Mouse (Mus musculus): ENCODE measurements around the gene Nradd. TPM values are rescaled to one million over a fixed set of nuclear protein-coding genes. Genes with fewer than 3 reads are reported as not detected.

Nradd gene
- total RNA-seq (2021) = 1 to 10 TPM; 1.2 to 2.5 TPM
- long read RNA-seq, experiment 1 = 0 reads
- long read RNA-seq, experiment 2, partial matches to known transcripts = 0 of 2 reads
- long read RNA-seq, experiment 2, other reads (novel, unspliced or antisense) = 0 of 2 reads

- intact Hi-C loops (cut with DNase I; ENCODE audit: low total_unique reads) = no loop called here
- DNase-seq = peak; percentile 93
Observed at GRCm38 (mm10) chr9:110624361-110625166, at the start of gene Nradd. Gene Nradd, minus strand, starts transcription at chr9:110624452.

GRCm38 (mm10) chr9:110673107-110673752 lies 49.0 kb upstream of the Nradd start:
- no peak for DNase-seq
- intact Hi-C loops (cut with DNase I; ENCODE audit: low total_unique reads) = no loop called here

- intact Hi-C loops (cut with DNase I; ENCODE audit: low total_unique reads) = no loop called here
- peak; percentile 38 for DNase-seq
Observed at GRCm38 (mm10) chr9:110672462-110673106, 48.3 kb upstream of the Nradd start.

DNA sequence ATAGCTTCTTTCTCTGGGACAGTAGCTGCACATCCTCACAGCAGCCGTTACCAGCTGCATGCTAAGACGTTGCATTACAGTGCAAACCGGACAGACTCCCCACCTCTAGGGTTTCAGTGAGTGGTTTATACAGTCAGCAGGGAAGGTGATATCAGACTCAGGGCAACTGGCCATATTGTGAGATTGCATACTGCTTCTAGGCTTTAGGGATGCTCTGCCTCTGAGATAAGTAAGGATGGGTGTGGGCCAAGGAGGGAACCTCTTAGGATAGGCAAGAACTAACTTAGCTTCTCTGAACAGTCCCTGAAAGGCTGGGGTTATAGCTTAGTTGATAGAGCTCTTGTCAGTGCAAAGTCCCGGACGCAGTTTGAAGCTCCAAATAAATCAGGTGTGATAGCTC lies 45.5 kb upstream of the Nradd start:
- DNase-seq = no peak
- intact Hi-C loops (cut with DNase I; ENCODE audit: low total_unique reads) = no loop called here

DNA sequence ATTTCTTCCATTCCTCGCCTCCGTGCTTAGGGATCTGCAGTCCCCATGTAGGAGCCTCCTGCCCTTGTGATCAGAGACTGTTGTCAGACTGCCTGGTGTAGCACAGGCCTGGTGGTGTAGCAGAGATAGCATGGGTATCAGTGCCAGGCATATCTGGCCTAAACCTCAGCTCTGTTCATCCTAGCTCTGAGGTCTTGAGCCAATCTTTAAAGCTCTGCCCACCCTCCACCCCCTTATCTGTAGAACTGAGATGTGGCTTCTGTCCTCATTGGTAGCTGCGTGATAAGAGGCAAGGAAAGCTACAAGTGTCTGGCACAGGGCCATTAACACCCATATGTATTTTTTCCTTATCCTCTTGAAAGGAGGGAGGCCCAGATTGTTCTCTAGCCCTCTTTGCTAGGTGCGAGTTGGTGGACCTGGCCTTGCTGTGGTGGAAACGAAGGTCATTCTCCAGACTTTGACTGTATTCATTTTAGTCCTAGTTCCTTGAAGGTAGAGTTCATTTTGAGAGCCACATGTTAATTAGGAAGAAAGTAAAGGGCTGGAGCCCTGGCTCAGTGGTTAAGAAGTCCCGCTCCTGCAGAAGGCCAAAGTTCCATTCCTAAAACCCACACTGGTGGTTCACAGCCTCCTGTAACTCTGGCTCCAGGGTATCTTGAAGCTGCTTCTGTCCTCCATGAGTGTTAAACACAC lies 44.5 kb upstream of the Nradd start:
- no peak for DNase-seq
- intact Hi-C loops (cut with DNase I; ENCODE audit: low total_unique reads) = no loop called here

- intact Hi-C loops (cut with DNase I; ENCODE audit: low total_unique reads) = no loop called here
- no peak for DNase-seq
Observed at GRCm38 (mm10) chr9:110667219-110667836, 43.1 kb upstream of the Nradd start.

GRCm38 (mm10) chr9:110666374-110666773 lies 42.1 kb upstream of the Nradd start:
- no peak for DNase-seq
- intact Hi-C loops (cut with DNase I; ENCODE audit: low total_unique reads) = no loop called here

DNA sequence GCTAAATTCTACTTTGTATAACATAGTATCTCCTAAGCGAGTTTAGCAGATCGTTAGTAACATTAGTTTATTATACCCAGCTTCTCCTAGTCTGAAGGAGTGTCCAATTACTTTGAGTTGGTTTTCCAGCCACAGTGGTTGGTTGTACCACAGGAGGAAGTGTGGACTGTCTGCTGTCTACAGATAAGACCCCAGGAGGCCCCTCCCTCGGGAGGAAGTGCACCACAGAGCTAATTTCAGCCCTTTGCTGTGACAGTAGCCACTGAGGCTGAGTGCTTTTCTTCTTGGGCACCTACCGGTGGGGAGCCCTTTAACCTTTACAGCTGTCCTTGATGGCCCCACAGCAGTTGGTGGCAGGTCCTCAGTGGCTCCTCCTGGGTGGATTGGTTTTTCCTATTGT lies 41.7 kb upstream of the Nradd start:
- intact Hi-C loops (cut with DNase I; ENCODE audit: low total_unique reads) = no loop called here
- no peak for DNase-seq

DNA sequence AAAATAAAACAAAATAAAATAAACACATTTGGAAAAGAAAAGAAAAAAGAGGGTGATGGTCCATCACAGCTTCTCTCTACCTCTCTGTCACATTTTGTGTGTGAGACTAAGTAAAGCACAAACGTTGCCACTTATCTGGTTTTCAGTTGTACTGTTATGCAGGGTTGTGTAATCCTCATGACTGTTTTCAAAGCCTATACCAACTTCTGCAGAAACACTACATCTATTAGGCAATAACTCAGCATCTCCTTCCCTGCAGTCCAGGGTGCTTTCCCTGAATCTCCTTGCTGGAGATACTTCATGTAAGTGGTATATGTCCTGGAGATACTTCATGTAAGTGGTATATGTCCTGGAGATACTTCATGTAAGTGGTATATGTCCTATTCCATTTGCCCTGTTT lies 38.6 kb upstream of the Nradd start:
- no peak for DNase-seq

GRCm38 (mm10) chr9:110660856-110661612 lies 36.8 kb upstream of the Nradd start:
- intact Hi-C loops (cut with DNase I; ENCODE audit: low total_unique reads) = no loop called here
- no peak for DNase-seq

More for the DNA sequence above, 38.6 kb upstream of the Nradd start:
- intact Hi-C loops (cut with DNase I; ENCODE audit: low total_unique reads) = no loop called here

DNA sequence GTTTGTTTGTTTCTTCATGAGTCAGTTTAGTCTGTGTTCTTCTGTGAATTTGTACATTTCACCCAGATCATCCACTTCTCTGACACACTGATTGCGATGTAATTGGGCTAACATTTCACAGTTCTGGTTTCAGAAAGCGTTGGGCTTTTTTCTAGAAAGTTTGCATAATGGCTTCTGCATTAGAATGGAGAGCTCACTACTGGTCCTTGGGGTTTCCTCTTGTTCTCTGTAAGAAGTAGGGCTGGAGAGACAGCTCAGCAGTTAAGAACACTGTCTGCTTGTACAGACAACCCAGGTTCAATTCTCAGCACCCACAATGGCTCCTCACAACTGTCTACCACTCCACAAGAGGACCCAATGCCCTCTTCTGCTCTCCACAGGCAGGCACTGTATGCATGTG lies 36.0 kb upstream of the Nradd start:
- no peak for DNase-seq
- intact Hi-C loops (cut with DNase I; ENCODE audit: low total_unique reads) = no loop called here

GRCm38 (mm10) chr9:110659521-110659920 lies 35.3 kb upstream of the Nradd start:
- no peak for DNase-seq
- intact Hi-C loops (cut with DNase I; ENCODE audit: low total_unique reads) = no loop called here

GRCm38 (mm10) chr9:110657474-110658078 lies 33.3 kb upstream of the Nradd start:
- DNase-seq = no peak
- intact Hi-C loops (cut with DNase I; ENCODE audit: low total_unique reads) = no loop called here

DNA sequence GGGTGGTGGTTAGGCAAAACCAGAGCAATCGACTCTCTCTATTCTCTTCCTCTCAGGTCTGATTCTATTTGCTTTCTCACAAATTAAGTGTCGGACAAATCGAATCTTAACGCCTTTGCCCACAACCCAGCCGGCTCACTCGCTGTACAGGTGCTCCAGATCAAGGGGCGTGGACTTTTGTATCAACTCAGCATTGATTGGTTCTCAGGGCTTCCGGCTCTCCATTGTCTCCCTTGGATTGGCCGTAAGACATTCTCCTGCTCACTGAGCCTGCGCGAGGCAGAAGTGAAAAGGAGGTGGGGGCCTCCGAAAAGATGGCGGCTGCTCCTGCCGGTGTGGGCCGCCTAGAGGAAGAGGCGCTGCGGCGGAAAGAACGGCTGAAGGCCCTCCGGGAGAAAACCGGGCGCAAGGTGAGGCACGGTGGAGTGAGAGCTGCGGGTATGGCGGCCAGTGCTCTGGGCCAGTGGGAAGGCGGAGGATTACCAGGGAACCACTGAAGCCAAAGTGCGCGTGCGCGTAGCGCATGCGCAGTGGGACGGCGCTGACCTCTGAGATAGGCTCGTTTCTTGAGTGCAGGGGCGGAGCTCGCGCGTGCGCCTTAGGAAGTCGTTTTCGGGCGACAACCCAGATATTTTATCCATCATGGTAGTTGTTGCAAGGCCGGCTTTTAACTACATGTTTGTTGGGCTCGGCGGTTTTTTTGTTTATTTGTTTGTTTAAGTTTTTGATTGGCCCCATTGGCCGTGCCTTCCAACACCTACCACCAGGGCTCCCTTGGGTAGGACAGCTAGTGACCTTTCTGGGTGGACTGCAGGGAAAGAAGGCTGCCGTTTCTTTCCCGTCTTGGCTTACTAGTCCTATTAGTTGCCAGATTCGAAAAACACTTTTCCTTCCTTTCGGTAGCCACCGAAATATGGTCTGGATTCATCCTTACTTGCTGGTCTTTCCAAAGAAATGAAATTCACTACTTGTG lies 32.3 kb upstream of the Nradd start, which contains the start of gene Ccdc12:
Ccdc12 (plus strand) TSS at position 255 of the 973 bp plus-strand sequence.
- peak; percentile 92 for DNase-seq
- intact Hi-C loops (cut with DNase I; ENCODE audit: low total_unique reads) = no loop called here

DNA sequence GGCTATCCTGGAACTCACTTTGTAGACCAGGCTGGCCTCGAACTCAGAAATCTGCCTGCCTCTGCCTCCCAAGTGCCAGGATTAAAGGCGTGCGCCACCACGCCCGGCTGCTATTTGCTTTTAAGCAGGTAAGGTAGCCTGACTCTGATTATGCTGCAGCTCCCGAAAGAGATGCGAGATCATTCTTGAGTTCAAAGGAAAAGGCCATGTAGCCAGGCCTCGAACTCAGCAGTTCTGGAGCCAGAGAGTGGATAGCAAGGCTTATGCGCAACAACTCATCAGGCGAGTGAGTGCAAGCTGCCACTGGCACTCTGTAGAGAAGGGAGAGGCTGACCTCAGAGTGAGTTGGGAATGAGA lies 31.4 kb upstream of the Nradd start:
- no peak for DNase-seq
- intact Hi-C loops (cut with DNase I; ENCODE audit: low total_unique reads) = no loop called here

- intact Hi-C loops (cut with DNase I; ENCODE audit: low total_unique reads) = no loop called here
- DNase-seq = no peak
Observed at GRCm38 (mm10) chr9:110654726-110655650, 30.7 kb upstream of the Nradd start.

All from gastrocnemius, postnatal 14 days (tissue).